Mouse (Mus musculus) v-Abl transformed pro-B cells (cell line): ENCODE measurements around the gene Gm29776.

Source experiments
- in situ Hi-C, 2 experiments: fragments of 400-800 bp; cut with MboI; formaldehyde crosslinking; loops; one replicate each; pipeline ENCODE4 v1.15.1; 2025; ENCODE audit not compliant: unreplicated experiment in 2 of 2

Gene Gm29776

GRCm38 (mm10) chr14:54698733-54699132 is at the start of gene Gm29776:
Gene Gm29776 (minus strand): TSS chr14:54698833.
- in situ Hi-C loops = no loop called here

- in situ Hi-C loops = no loop called here
Measured at GRCm38 (mm10) chr14:54746038-54746437, 47.4 kb upstream of the Gm29776 start.

- in situ Hi-C loops = no loop called here
Measured at GRCm38 (mm10) chr14:54744473-54744872, 45.8 kb upstream of the Gm29776 start.

GRCm38 (mm10) chr14:54742375-54742774 is 43.7 kb upstream of the Gm29776 start:
- in situ Hi-C loops = no loop called here

DNA sequence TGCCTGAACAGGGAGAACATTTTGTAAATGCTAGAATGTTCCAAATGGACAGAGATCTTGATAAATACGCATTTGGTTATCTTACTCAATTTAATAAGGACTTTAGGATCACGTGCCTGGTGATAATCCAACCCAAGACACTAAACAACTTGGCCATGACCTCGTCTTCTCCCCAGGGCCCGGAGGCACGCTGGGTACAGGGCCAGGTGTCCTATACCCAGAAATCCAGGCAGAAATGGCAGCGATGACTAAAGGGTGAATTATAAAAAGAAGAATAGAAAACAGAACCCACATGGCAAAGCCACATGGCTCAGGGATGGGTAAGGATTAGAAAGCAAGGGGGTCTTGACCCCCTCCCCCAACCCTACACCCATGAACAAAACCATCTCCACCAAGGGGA is 43.1 kb upstream of the Gm29776 start:
- in situ Hi-C loops = no loop called here

GRCm38 (mm10) chr14:54737634-54738033 is 39.0 kb upstream of the Gm29776 start:
- in situ Hi-C loops = no loop called here

GRCm38 (mm10) chr14:54736555-54737552 is 38.2 kb upstream of the Gm29776 start:
- in situ Hi-C loops = no loop called here

DNA sequence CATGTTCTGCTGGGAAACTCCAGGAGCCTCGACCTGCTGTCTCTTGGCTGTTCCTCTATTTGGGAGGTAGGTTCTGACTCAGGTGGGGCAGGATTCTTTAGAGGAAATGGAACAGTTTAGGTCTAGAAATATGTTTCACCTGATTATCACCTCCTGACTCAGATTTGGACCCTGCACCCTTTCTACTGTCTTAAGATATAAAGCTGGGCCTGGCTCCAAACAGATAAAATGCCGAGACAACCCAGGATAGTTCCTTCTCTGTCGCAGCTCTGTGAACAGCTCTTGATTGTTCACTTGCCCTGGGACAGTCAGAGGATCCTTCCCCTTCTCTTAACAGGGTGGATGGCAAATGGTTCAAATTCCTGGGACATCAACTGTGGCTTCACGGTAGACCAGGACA is 36.6 kb upstream of the Gm29776 start:
- in situ Hi-C loops = no loop called here

DNA sequence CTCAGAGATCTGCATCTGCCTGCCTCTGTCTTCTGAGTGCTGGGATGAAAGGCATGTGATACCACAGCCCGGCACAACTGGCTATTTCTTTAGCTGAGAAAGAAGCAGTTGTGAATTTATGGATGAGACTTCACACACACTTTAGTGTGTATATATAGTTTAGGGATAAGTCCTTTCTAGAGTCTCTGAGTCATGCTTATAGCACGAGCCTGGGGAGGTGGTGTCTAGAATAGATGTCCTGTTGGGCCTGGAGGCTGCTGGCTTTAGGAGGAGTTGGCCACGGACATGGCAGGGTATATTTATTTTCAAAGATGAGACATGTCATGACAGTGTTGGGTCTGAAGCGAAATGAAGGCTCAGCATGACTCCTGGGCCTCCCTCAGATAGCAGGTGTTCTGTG is 35.4 kb upstream of the Gm29776 start:
- in situ Hi-C loops = no loop called here

GRCm38 (mm10) chr14:54732206-54732605 is 33.6 kb upstream of the Gm29776 start:
- in situ Hi-C loops = no loop called here

DNA sequence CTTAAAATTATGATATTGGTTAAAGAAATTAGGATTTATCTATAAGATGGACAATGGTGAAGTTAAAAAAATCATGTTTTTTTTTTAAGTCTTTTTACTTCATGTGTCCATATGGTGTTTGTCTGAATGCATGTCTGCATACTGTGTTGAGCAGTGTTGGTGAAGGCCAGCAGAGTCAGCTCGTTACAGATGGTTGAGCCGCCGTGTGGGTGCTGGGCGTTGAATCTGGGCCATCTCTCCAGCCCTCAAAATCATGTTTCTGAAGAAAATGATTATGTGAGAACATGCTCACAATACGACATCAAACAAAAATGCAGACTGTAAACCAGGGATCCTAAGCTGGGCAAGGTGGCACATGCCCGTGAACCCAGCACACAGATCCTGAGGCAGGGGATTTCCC is 31.7 kb upstream of the Gm29776 start:
- in situ Hi-C loops = no loop called here

DNA sequence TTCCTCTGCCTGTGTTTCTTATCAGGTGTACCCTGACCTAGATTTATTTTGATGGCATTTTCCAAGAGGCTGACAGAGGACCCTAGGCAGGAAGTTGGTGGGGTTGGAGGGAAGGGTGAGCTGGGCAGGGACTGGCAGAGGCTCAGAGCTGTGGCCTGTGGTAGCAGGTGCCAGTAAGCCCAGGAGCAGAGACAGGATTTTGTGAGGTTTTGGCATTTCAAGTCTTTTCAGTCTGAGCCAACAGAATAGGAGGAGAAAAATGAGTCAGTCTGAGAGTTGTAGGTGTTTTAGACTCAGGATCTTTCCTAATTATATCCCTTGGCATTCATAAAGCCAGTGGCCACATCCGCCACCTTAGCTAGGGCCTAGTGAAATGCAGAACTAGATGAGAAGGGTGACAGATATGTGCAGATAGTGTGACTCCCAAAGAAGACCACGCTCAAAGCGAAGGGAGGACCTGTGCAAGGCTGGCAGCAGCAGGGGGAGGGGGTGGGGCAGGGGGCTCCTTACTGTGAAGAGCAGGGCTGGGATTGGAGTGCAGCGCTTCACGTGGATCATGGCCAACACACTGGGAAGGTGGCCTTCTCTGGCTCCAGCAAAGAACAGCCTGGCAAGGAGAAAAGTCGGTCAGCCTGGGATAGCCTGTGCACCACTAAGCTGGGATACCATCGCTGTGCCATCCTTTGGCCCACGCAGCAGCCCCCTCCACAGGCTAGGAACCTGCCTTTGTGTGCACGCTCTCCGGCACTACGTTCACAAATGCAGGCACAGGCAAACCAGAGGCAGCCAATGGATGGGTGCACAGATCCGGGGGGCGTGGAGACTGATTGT is 30.4 kb upstream of the Gm29776 start:
- in situ Hi-C loops = no loop called here

- in situ Hi-C loops = no loop called here
Measured at GRCm38 (mm10) chr14:54727565-54727964, 28.9 kb upstream of the Gm29776 start.

- in situ Hi-C loops = loop anchor here in 1 of 2 experiments (25.0 kb wide), 1 partner anchor 662 kb away; no protein-coding TSS in a partner anchor
Measured at GRCm38 (mm10) chr14:54724049-54724448, 25.4 kb upstream of the Gm29776 start.

- in situ Hi-C loops = loop anchor here in 1 of 2 experiments (25.0 kb wide), 1 partner anchor 659 kb away; no protein-coding TSS in a partner anchor
Measured at GRCm38 (mm10) chr14:54721711-54722110, 23.1 kb upstream of the Gm29776 start.

DNA sequence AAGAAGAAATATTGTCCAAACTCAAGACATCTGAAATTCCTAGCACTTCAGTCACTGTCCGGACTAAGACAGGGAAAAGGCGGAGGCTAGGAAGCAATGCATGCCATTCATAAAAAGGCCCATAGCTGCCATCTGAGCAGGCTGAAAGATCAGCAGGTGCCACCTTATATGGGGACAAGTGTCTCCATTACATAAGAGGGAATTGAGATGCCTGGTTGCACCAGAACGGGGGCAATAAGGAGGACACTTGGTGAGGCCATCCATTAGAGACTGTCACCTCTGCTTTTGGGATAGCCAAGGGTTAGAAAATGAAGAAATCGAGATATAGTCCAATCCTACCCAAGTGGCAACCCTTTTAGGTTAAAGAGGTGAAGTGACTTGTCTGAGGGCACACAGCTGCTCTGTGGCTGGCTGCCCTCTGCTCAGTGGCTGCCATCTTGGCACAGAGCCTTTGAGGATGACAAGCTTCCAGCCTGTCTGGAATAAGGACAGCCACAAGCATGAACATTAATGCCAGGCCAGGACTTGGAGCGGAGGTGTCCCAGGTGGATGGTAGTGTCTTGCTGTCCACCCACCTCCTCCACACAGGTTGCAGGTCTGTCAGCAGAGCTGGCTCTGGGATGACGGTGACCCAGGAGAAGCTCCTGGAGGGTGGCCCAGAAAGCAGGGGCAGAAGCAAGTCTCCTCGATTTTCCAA is 22.2 kb upstream of the Gm29776 start:
- in situ Hi-C loops = loop anchor here in 1 of 2 experiments (25.0 kb wide), 1 partner anchor 659 kb away; no protein-coding TSS in a partner anchor

DNA sequence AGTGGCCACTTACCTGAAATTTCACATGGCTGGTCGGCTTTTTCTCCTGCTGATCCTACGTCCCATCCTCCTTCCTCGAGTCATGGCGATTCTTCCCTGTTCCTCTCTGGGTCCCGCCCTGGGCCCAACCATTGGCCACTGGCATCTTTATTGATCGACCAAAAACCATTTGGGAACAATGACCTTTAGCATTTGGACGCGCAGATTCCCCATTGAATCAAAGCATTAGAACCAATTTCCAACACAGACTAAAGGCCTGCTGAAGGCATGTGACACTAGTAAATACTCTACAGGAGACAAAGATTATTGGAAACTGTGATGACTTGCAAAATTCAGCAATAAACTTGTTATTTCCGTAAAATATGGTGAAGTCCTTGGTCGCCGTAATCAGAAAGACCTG is 21.4 kb upstream of the Gm29776 start:
- in situ Hi-C loops = loop anchor here in 1 of 2 experiments (25.0 kb wide), 1 partner anchor 658 kb away; no protein-coding TSS in a partner anchor

- in situ Hi-C loops = loop anchor here (5.0 to 25.0 kb wide), 6 partner anchors 67 to 653 kb away; partner anchors contain the start of genes Ngdn (in 1 of the 2), Slc7a8 (in 1 of the 2), Thtpa (in 1 of the 2) and Zfhx2 (in 1 of the 2)
Measured at GRCm38 (mm10) chr14:54715402-54715801, 16.8 kb upstream of the Gm29776 start.

DNA sequence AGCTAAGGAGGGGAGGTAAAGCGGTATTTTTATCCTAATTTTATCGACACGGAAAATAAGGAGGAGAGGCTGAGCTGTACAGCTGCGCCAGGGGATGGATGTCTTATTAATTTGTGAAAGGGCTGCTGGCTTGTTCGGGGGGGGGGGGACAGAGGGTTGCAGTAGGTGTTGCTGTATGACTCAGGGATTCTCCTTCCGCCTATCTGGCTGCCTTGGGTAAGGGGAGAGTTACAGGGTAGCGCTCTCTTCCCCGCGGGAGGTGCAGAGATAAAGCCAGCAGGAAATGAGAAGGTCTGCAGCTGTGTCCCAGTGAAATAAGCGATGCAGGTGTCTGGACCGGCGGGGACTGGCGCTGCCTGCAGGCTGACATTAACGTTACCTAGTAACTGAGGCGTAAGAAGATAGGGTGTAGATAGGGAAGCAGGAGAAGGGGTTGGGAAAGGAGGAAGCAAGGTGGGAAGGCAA is 16.0 kb upstream of the Gm29776 start:
- in situ Hi-C loops = loop anchor here (5.0 to 25.0 kb wide), 6 partner anchors 68 to 652 kb away; partner anchors contain the start of genes Ngdn (in 1 of the 2), Slc7a8 (in 1 of the 2), Thtpa (in 1 of the 2) and Zfhx2 (in 1 of the 2)

DNA sequence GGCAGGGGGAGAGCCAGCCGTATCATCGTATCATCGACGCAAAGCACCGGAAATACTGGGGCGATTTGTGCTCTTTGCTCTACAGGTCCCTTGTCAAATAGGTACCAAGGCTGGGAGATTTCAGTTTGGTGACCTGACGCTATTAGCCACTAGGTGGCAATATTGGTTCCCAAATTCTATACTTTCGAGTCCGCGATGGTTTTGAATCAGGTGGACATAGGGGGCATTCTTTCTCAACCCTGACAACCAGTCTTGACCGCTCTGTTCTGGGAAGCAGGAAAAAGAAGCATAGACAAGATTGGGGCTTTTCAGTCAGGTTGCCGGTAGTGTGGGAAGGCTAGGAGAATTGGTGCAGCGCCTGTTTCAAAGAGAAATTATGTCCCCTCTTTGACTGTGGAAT is 15.5 kb upstream of the Gm29776 start:
- in situ Hi-C loops = loop anchor here (10.0 to 25.0 kb wide), 4 partner anchors 141 to 652 kb away; partner anchors contain the start of genes Ngdn (in 1 of the 2), Thtpa (in 1 of the 2) and Zfhx2 (in 1 of the 2)
